Mouse (Mus musculus) midbrain, embryonic 16.5 days (tissue): Measurements from ENCODE around the gene Ipcef1. TPM values are rescaled to one million over a fixed set of nuclear protein-coding genes. Genes with fewer than 3 reads are reported as not detected.

Experiments
- ATAC-seq: fragments of 200-750 bp; cut with Nextera tagmentation; 2 replicates; pipeline ENCODE4 v1.8.0; 2017; ENCODE audit warnings: moderate TSS enrichment
- H3K27ac ChIP-seq: fragments of 300-500 bp; sonication (generic); 2 replicates; pipeline ENCODE4 v1.5.1; 2014; ENCODE audit warnings: mild to moderate bottlenecking, low read length, mixed read lengths
- H3K27me3 ChIP-seq: fragments of 300-500 bp; sonication (generic); 2 replicates; pipeline ENCODE4 v1.6.1; 2014; ENCODE audit warnings: low read depth, low read length, mixed read lengths; ENCODE audit not compliant: control insufficient read depth, insufficient read depth
- H3K36me3 ChIP-seq: fragments of 300-500 bp; sonication (generic); 2 replicates; pipeline ENCODE4 v1.6.1; 2014; ENCODE audit warnings: mild to moderate bottlenecking, low read length, moderate library complexity, mixed read lengths; ENCODE audit not compliant: control insufficient read depth, insufficient read depth
- H3K4me1 ChIP-seq: fragments of 300-500 bp; sonication (generic); 2 replicates; pipeline ENCODE4 v1.6.1; 2014; ENCODE audit warnings: mild to moderate bottlenecking, low read length, mixed read lengths; ENCODE audit not compliant: control insufficient read depth, insufficient read depth
- H3K4me2 ChIP-seq: fragments of 300-500 bp; sonication (generic); 2 replicates; pipeline ENCODE4 v1.6.1; 2014; ENCODE audit warnings: mild to moderate bottlenecking, low read length, mixed read lengths
- H3K4me3 ChIP-seq: fragments of 300-500 bp; sonication (generic); 2 replicates; pipeline ENCODE4 v1.5.1; 2014; ENCODE audit warnings: low read depth, mild to moderate bottlenecking, low read length, moderate library complexity, mixed read lengths
- H3K9ac ChIP-seq: fragments of 300-500 bp; sonication (generic); 2 replicates; pipeline ENCODE4 v1.6.1; 2014; ENCODE audit warnings: low read depth, low read length, mixed read lengths
- H3K9me3 ChIP-seq: fragments of 300-500 bp; sonication (generic); replicated peaks from 2 replicates; pipeline ENCODE4 v1.6.1; 2014; ENCODE audit warnings: mild to moderate bottlenecking, low read length, mixed read lengths; ENCODE audit not compliant: control insufficient read depth, poor library complexity, severe bottlenecking
- WGBS: fragments of 180-500 bp; shearing (Covaris S2); extraction: QIAGEN DNeasy Blood & Tissue Kit; methylation state at CpG from one replicate; pipeline ENCODE4 v1.1.7; 2014; 5-methylcytosine and 5-hydroxymethylcytosine counted together
- polyA plus RNA-seq: library from polyadenylated mRNA; unstranded; fragments of >200 nt; fragmentation: Nextera tagmentation; extraction: Ambion mirVana; gene quantifications from 2 replicates; pipeline ENCODE4 v1.2.1, GENCODE M21; 2015

Ipcef1 gene
- polyA plus RNA-seq, 1 experiment from 2014 or later = 1.6 TPM

DNA sequence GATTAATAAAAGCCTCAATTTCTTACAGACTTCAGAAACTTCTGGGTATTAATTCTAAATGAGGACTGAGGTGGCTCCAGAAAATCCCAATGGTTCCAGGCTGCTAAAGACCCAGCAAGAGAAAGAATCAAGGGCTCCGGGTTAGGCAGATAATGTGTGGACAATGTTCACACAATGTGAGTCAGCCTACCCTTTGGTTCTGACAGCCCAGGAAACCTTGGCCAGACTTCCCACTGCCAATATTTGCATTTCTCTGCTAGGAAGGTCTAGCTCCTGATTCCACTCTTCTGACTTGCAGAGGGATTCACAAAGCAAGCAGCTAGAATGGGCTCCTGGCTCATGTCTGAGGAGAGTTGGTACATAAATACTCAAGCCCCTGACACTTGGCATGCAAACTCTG lies 83.9 kb downstream of the Ipcef1 start:
- Histone ChIP-seq H3K36me3 (no peaks in the 10 kb centered on the region), H3K9me3 (no peaks in the 10 kb centered on the region), H3K27me3 (no peaks in the 10 kb centered on the region), H3K4me1 (0 out of 2 replicates have a peak, but pooled peaks cover 3% of the 10 kb centered on the region), H3K4me3 (no peak overlapping the region), H3K4me2 (no peak overlapping the region), H3K9ac (no peak overlapping the region), H3K27ac (0 out of 2 replicates have a peak overlapping the region, but pooled peaks have one; percentile 17)
- no peak for ATAC-seq
- 52% methylated on average over 1 of the region's 1 CpGs for WGBS

DNA sequence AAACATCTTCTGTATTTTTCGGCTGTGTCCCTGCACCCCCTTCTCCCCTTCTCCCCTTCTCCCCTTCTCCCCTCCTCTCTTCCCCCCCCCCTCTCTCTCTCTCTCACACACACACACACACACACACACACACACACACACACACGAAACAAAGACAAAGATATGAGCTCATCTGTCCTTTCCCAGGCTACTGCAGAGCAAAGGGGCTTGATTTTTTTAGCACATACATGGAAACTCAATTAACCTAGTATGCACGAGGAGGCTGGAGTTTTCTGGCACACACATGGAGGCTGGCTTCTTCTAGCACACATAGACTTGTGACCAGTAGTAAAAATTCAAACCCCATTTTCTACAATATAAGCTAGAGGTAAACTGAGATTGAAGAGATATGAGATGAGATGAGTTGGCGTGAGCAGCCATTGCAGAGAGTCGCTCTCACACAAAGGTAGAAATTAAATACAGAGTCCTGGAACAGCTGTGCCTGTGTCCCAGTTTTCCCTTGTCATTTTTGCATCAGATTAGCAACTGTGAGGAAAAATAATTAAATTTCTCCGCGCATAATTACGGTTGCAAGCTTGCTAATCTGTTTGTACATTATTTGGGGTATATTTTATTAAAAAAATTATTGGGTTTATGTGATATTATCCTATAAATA lies 84.6 kb downstream of the Ipcef1 start:
- Histone ChIP-seq H3K4me2 (no peak overlapping the region), H3K27me3 (no peaks in the 10 kb centered on the region), H3K9ac (no peak overlapping the region), H3K4me3 (no peak overlapping the region), H3K4me1 (0 out of 2 replicates have a peak, but pooled peaks cover 3% of the 10 kb centered on the region), H3K9me3 (no peaks in the 10 kb centered on the region), H3K36me3 (no peaks in the 10 kb centered on the region), H3K27ac (no peak overlapping the region)
- ATAC-seq = 0 out of 2 replicates have a peak, but pooled peaks have one; percentile 42
- 80% methylated on average over 8 of the region's 8 CpGs for WGBS

- Histone ChIP-seq H3K36me3 (no peaks in the 10 kb centered on the region), H3K27ac (no peak overlapping the region), H3K4me1 (no peaks in the 10 kb centered on the region), H3K9me3 (no peaks in the 10 kb centered on the region), H3K4me2 (no peak overlapping the region), H3K27me3 (no peaks in the 10 kb centered on the region), H3K9ac (no peak overlapping the region), H3K4me3 (no peak overlapping the region)
- no peak for ATAC-seq
- 80% methylated on average over 5 of the region's 5 CpGs for WGBS
Measured at GRCm38 (mm10) chr10:6958791-6959190, 93.5 kb downstream of the Ipcef1 start.

- Histone ChIP-seq H3K27me3 (no peaks in the 10 kb centered on the region), H3K27ac (no peak overlapping the region), H3K9ac (no peak overlapping the region), H3K4me3 (no peak overlapping the region), H3K9me3 (no peaks in the 10 kb centered on the region), H3K36me3 (no peaks in the 10 kb centered on the region), H3K4me2 (no peak overlapping the region), H3K4me1 (no peaks in the 10 kb centered on the region)
- WGBS = 95% methylated on average over 2 of the region's 2 CpGs
- no peak for ATAC-seq
Measured at GRCm38 (mm10) chr10:6956357-6956756, 95.9 kb downstream of the Ipcef1 start.

- Histone ChIP-seq H3K4me1 (no peaks in the 10 kb centered on the region), H3K27ac (no peak overlapping the region), H3K36me3 (no peaks in the 10 kb centered on the region), H3K4me3 (no peak overlapping the region), H3K9ac (no peak overlapping the region), H3K4me2 (no peak overlapping the region), H3K27me3 (no peaks in the 10 kb centered on the region), H3K9me3 (no peaks in the 10 kb centered on the region)
- no peak for ATAC-seq
Measured at GRCm38 (mm10) chr10:6954533-6954932, 97.7 kb downstream of the Ipcef1 start.

DNA sequence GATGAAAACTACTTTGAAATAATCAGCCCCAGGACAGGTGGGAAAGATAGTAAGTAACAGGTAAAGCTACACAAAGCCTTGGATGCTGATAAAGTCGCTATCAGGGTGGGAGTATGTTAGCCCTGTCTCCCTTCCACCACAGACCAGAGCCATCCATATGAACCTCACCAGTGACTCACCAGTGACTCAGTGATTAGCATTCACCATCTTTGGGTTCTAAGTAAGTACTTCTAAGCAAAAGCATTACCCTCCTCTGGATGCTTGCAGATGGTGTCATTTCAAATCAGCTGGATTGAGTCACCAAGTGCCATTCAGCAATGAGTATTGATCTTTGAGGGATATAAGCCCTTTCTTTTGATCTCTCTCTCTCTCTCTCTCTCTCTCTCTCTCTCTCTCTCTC lies 99.2 kb downstream of the Ipcef1 start:
- no peak overlapping the region for H3K9ac ChIP-seq
- H3K4me1 ChIP-seq = no peaks in the 10 kb centered on the region
- no peaks in the 10 kb centered on the region for H3K36me3 ChIP-seq
- no peaks in the 10 kb centered on the region for H3K9me3 ChIP-seq
- no peak overlapping the region for H3K27ac ChIP-seq
- H3K4me3 ChIP-seq = no peak overlapping the region
- ATAC-seq = no peak
- no peaks in the 10 kb centered on the region for H3K27me3 ChIP-seq
- WGBS = 79% methylated on average over 1 of the region's 1 CpGs
- H3K4me2 ChIP-seq = no peak overlapping the region

DNA sequence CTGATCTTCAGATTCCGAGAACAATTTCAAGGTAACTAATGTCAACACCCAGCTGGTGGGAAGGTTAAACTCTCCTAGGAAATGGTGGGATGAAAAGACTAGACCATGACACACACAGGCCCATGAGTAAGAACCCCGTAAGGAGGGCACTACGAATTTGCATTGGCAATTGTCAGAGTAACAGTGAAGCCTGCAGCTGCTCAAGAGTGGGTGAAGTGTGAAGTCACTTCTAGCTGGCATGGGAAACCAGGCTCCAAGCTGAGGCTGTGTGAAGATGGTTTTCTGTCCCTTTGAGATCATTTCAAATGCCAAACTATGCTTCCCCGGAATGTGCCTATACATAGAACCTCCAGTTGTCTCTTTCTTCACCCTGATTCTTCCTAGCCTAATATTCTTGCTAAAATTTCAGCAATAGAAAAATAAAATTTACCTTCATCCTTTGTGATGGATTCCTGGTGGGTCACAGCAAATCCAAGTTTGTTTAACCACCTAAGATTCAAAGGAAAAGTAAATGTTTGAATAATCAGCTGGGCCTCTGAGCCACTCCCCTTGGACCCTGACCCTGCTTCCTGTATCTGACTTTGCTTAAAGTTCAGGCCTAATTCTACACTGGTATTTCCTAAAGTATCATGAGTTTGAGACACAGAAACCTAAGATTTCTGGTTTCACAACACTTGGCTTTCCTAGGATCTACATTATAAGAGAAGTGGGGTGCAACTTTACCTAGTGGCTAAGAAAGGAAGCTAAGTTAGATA lies 115.4 kb downstream of the Ipcef1 start:
- no peak overlapping the region for H3K27ac ChIP-seq
- H3K36me3 ChIP-seq = no peaks in the 10 kb centered on the region
- H3K27me3 ChIP-seq = no peaks in the 10 kb centered on the region
- no peak overlapping the region for H3K9ac ChIP-seq
- no peaks in the 10 kb centered on the region for H3K9me3 ChIP-seq
- no peak overlapping the region for H3K4me2 ChIP-seq
- no peaks in the 10 kb centered on the region for H3K4me1 ChIP-seq
- no peak for ATAC-seq
- WGBS = 89% methylated on average over 4 of the region's 4 CpGs
- H3K4me3 ChIP-seq = no peak overlapping the region

- H3K4me2 ChIP-seq = no peak overlapping the region
- H3K36me3 ChIP-seq = no peaks in the 10 kb centered on the region
- H3K9me3 ChIP-seq = no peaks in the 10 kb centered on the region
- H3K9ac ChIP-seq = no peak overlapping the region
- WGBS = 67% methylated on average over 3 of the region's 3 CpGs
- no peak; the same call in 1 of the 2 replicates for ATAC-seq
- no peak overlapping the region for H3K27ac ChIP-seq
- H3K4me3 ChIP-seq = no peak overlapping the region
- H3K27me3 ChIP-seq = no peaks in the 10 kb centered on the region
- H3K4me1 ChIP-seq = no peaks in the 10 kb centered on the region
Measured at GRCm38 (mm10) chr10:6934776-6935175, 117.5 kb downstream of the Ipcef1 start.

GRCm38 (mm10) chr10:6930889-6931288 lies 121.4 kb downstream of the Ipcef1 start:
- WGBS = 49% methylated on average over 2 of the region's 2 CpGs
- H3K4me3 ChIP-seq = no peak overlapping the region

More at GRCm38 (mm10) chr10:6930889-6931288, 121.4 kb downstream of the Ipcef1 start:
- H3K9ac ChIP-seq = no peak overlapping the region
- H3K36me3 ChIP-seq = no peaks in the 10 kb centered on the region
- H3K4me1 ChIP-seq = no peaks in the 10 kb centered on the region
- no peak overlapping the region for H3K4me2 ChIP-seq
- H3K27ac ChIP-seq = no peak overlapping the region
- no peak for ATAC-seq
- no peaks in the 10 kb centered on the region for H3K9me3 ChIP-seq
- H3K27me3 ChIP-seq = no peaks in the 10 kb centered on the region
